Mouse (Mus musculus) limb, embryonic 10.5 days (tissue): ENCODE data around the gene Fut8. TPM values are rescaled to one million over a fixed set of nuclear protein-coding genes. Genes with fewer than 3 reads are reported as not detected.
A peak's percentile ranks its signal among the peaks of the same experiment; 100 is the strongest.
"Not testable (repeated sequence)": the region's sequence is repeated elsewhere in the genome, so short reads cannot be mapped to it uniquely, and the experiment has no call there.

Experiments used
- DNase-seq: peaks from one replicate; pipeline ENCODE4 v3.0.0-alpha.2; 2017; ENCODE audit warnings: low spot score
- H3K27ac ChIP-seq: fragments of 300-500 bp; sonication (generic); 2 replicates; pipeline ENCODE4 v1.5.1; 2016; ENCODE audit warnings: mild to moderate bottlenecking
- H3K27me3 ChIP-seq: fragments of 300-500 bp; sonication (generic); 2 replicates; pipeline ENCODE4 v1.6.1; 2016; ENCODE audit warnings: low read depth, mild to moderate bottlenecking; ENCODE audit not compliant: poor library complexity, severe bottlenecking
- H3K36me3 ChIP-seq: fragments of 300-500 bp; sonication (generic); 2 replicates; pipeline ENCODE4 v1.6.1; 2016; ENCODE audit warnings: mild to moderate bottlenecking, moderate library complexity
- H3K4me1 ChIP-seq: fragments of 300-500 bp; sonication (generic); 2 replicates; pipeline ENCODE4 v1.6.1; 2016
- H3K4me3 ChIP-seq: fragments of 300-500 bp; sonication (generic); 2 replicates; pipeline ENCODE4 v1.5.1; 2016; ENCODE audit warnings: mild to moderate bottlenecking, moderate library complexity
- H3K9me3 ChIP-seq: fragments of 300-500 bp; sonication (generic); replicated peaks from 2 replicates; pipeline ENCODE4 v1.6.1; 2016; ENCODE audit warnings: mild to moderate bottlenecking
- WGBS: fragments of 180-500 bp; shearing (Covaris S2); methylation state at CpG from one replicate; pipeline ENCODE4 v1.1.7; 2016; 5-methylcytosine and 5-hydroxymethylcytosine counted together
- polyA plus RNA-seq: library from polyadenylated mRNA; unstranded; fragments of >200 nt; fragmentation: Nextera tagmentation; extraction: Ambion mirVana; gene quantifications from 2 replicates; pipeline ENCODE4 v1.2.1, GENCODE M21; 2016

Fut8 gene
- polyA plus RNA-seq, 1 experiment from 2014 or later, result 21.1 TPM

DNA sequence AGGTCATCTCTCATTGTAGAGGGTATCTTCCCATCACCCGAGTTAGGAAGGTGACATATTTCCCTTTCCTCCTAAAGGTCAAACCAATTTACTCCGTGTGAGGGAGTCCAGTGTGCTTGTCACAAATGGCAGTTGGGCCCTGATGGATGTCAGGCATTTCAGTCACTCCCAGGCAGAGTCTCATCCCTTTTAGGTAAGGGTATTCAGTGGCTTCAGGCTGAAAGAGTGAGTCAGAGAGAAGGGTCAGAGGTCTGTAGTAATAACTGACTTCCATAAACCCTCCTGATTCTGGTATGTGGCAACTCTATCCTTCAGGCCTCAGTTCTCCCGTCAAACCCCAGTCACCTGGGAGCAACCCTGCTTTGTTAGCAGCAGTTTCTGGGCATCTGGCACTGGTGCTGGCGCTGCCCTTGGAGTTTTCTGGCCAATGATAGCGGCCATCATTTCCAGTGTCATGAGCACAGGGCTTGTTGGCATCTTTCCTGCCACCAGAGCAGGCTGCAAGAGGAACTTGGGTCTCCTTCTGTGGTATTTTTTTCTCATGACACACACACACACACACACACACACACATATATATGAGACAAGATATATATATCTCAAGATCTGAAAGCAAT is 262.6 kb downstream of the Fut8 start:
- Histone ChIP-seq H3K27ac (no peak overlapping the region), H3K36me3 (no peaks in the 10 kb centered on the region), H3K4me3 (no peak overlapping the region), H3K4me1 (peaks cover 11% of the 10 kb centered on the region), H3K9me3 (no peaks in the 10 kb centered on the region), H3K27me3 (no peaks in the 10 kb centered on the region)
- 54% methylated on average over 5 of the region's 5 CpGs for WGBS
- no peak for DNase-seq

DNA sequence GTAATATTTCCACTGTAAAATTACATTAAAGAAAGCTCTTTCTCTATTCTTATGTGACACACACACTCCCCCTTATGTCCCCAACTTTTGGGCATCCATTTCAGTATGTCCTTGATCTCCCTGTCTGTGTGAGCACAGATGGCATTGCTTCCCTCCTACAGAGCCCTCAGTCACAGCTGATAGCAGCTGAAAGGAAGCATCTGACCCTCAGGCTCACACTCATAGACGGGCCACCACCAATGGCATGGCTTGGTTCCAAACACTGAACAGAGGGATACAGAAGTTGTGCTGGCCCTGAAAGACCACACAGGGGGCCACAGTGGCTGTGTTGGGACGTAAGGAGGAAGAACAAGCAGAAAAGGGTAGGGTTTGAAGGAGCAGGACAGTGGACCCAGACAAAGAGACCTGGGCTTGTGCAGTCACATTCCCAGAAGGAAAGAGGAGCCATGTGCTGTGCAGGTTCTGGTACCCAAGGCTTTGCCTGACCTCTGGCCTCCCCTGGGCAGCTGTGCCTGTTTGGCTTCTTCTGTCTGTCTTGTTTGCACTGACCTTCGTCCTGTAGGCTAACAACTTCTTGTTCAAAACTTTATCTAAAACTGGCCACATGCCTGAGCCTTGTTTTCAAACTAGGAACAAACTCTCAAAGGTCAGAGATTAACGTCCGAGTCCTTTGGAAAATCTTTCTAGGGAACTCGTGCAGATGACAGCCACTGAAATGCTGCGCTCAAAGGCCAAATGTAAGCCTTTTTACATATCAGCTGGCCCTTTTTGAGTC is 263.7 kb downstream of the Fut8 start:
- 67% methylated on average over 7 of the region's 7 CpGs for WGBS
- Histone ChIP-seq H3K4me1 (peaks cover 11% of the 10 kb centered on the region), H3K27ac (0 out of 2 replicates have a peak overlapping the region, but pooled peaks have one; percentile 11), H3K4me3 (no peak overlapping the region), H3K9me3 (no peaks in the 10 kb centered on the region), H3K27me3 (no peaks in the 10 kb centered on the region), H3K36me3 (no peaks in the 10 kb centered on the region)
- no peak for DNase-seq

GRCm38 (mm10) chr12:77502243-77502642 is 264.3 kb downstream of the Fut8 start:
- Histone ChIP-seq H3K36me3 (no peaks in the 10 kb centered on the region), H3K27me3 (no peaks in the 10 kb centered on the region)
- DNase-seq, result no peak

GRCm38 (mm10) chr12:77505431-77505830 is 267.5 kb downstream of the Fut8 start:
- Histone ChIP-seq H3K27me3 (no peaks in the 10 kb centered on the region), H3K27ac (no peak overlapping the region), H3K9me3 (no peaks in the 10 kb centered on the region), H3K4me1 (peaks cover 11% of the 10 kb centered on the region), H3K4me3 (no peak overlapping the region), H3K36me3 (no peaks in the 10 kb centered on the region)
- no peak for DNase-seq
- 89% methylated on average over 2 of the region's 2 CpGs for WGBS

More at GRCm38 (mm10) chr12:77502243-77502642, 264.3 kb downstream of the Fut8 start:
- no peak overlapping the region for H3K27ac ChIP-seq
- no peaks in the 10 kb centered on the region for H3K9me3 ChIP-seq
- peaks cover 11% of the 10 kb centered on the region for H3K4me1 ChIP-seq
- WGBS, result 86% methylated on average over 3 of the region's 3 CpGs
- no peak overlapping the region for H3K4me3 ChIP-seq

- no peak for DNase-seq
- Histone ChIP-seq H3K4me3 (no peak overlapping the region), H3K36me3 (no peaks in the 10 kb centered on the region), H3K9me3 (no peaks in the 10 kb centered on the region), H3K27ac (no peak overlapping the region), H3K4me1 (no peaks in the 10 kb centered on the region), H3K27me3 (no peaks in the 10 kb centered on the region)
- WGBS, result 93% methylated on average over 24 of the region's 24 CpGs
Measured at GRCm38 (mm10) chr12:77507770-77508169, 269.8 kb downstream of the Fut8 start.

- no peaks in the 10 kb centered on the region for H3K9me3 ChIP-seq
- no peak overlapping the region for H3K4me3 ChIP-seq
- 90% methylated on average over 7 of the region's 7 CpGs for WGBS
- no peaks in the 10 kb centered on the region for H3K27me3 ChIP-seq
- no peak overlapping the region for H3K27ac ChIP-seq
- H3K4me1 ChIP-seq, result no peaks in the 10 kb centered on the region
- H3K36me3 ChIP-seq, result no peaks in the 10 kb centered on the region
- no peak for DNase-seq
Measured at GRCm38 (mm10) chr12:77510758-77511157, 272.8 kb downstream of the Fut8 start.

GRCm38 (mm10) chr12:77511206-77511605 is 273.3 kb downstream of the Fut8 start:
- Histone ChIP-seq H3K36me3 (no peaks in the 10 kb centered on the region), H3K9me3 (no peaks in the 10 kb centered on the region), H3K27ac (no peak overlapping the region), H3K27me3 (no peaks in the 10 kb centered on the region), H3K4me3 (no peak overlapping the region), H3K4me1 (no peaks in the 10 kb centered on the region)
- no peak for DNase-seq
- WGBS, result 88% methylated on average over 9 of the region's 9 CpGs

GRCm38 (mm10) chr12:77511631-77512030 is 273.7 kb downstream of the Fut8 start:
- no peaks in the 10 kb centered on the region for H3K36me3 ChIP-seq
- no peaks in the 10 kb centered on the region for H3K9me3 ChIP-seq
- WGBS, result 89% methylated on average over 3 of the region's 3 CpGs

GRCm38 (mm10) chr12:77516805-77517204 is 278.9 kb downstream of the Fut8 start:
- no peak for DNase-seq
- Histone ChIP-seq H3K27me3 (no peaks in the 10 kb centered on the region), H3K4me1 (peaks cover 29% of the 10 kb centered on the region), H3K36me3 (no peaks in the 10 kb centered on the region), H3K27ac (no peak overlapping the region), H3K4me3 (no peak overlapping the region), H3K9me3 (no peaks in the 10 kb centered on the region)
- WGBS, result 77% methylated on average over 6 of the region's 6 CpGs

More at GRCm38 (mm10) chr12:77511631-77512030, 273.7 kb downstream of the Fut8 start:
- peaks cover 2% of the 10 kb centered on the region; the same call in 1 of the 2 replicates for H3K4me1 ChIP-seq
- H3K4me3 ChIP-seq, result no peak overlapping the region
- DNase-seq, result no peak
- H3K27ac ChIP-seq, result no peak overlapping the region
- no peaks in the 10 kb centered on the region for H3K27me3 ChIP-seq

- WGBS, result 86% methylated on average over 12 of the region's 12 CpGs
- Histone ChIP-seq H3K36me3 (no peaks in the 10 kb centered on the region), H3K4me1 (peaks cover 29% of the 10 kb centered on the region), H3K27me3 (no peaks in the 10 kb centered on the region), H3K9me3 (no peaks in the 10 kb centered on the region), H3K27ac (peak overlapping the region; percentile 53; the same call in 1 of the 2 replicates), H3K4me3 (no peak overlapping the region)
- peak; percentile 35 for DNase-seq
Measured at GRCm38 (mm10) chr12:77517691-77518090, 279.8 kb downstream of the Fut8 start.

DNA sequence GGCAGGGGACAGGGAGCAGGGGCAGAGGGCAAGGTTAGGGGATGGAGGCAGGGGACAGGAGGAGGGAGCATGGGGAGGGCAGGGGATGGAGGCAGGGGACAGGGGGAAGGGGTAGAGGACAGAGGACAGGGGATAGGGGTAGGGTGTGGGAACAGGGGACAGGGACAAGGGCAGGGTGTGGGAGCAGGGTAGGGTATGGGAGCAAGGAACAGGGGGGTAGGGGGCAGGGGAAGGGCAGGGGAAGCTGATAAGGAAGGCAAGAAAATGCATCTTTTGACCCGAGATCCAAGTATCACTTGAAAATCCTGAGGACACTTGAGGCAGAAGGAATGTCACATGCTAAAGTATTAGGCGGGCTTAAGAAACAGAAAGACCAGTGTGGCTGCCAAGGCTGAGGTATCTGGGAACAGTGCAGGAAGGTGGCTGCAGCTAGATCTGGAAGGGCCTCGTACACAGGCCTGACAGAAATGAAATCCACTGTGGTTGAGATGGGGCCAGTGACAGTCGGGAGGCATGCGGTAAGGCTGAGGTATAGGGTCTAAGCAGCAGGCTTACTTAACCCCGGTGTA is 281.7 kb downstream of the Fut8 start:
- DNase-seq, result no peak
- Histone ChIP-seq H3K4me3 (no peak overlapping the region), H3K27ac (peak overlapping the region; percentile 64), H3K36me3 (no peaks in the 10 kb centered on the region), H3K4me1 (peaks cover 29% of the 10 kb centered on the region), H3K27me3 (no peaks in the 10 kb centered on the region), H3K9me3 (no peaks in the 10 kb centered on the region)
- WGBS, result 83% methylated on average over 6 of the region's 6 CpGs

DNA sequence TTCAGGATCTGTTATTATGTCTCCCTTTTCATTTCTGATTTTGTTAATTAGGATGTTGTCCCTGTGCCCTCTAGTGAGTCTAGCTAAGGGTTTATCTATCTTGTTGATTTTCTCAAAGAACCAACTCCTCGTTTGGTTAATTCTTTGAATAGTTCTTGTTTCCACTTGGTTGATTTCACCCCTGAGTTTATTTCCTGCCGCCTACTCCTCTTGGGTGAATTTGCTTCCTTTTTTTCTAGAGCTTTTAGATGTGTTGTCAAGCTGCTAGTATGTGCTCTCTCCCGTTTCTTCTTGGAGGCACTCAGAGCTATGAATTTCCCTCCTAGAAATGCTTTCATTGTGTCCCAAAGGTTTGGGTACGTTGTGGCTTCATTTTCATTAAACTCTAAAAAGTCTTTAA is 286.1 kb downstream of the Fut8 start:
- H3K9me3 ChIP-seq, H3K27me3 ChIP-seq, H3K36me3 ChIP-seq, H3K27ac ChIP-seq, DNase-seq, H3K4me3 ChIP-seq: not testable (repeated sequence)
- H3K4me1 ChIP-seq, result peaks cover 10% of the 10 kb centered on the region
- 82% methylated on average over 4 of the region's 4 CpGs for WGBS
